Mouse (Mus musculus): ENCODE results near the gene Ube2v1. TPM values are rescaled to one million over a fixed set of nuclear protein-coding genes. Genes with fewer than 3 reads are reported as not detected.
A peak's percentile ranks its signal among the peaks of the same experiment; 100 is the strongest.

The Ube2v1 gene
- polyA plus RNA-seq, 1 experiment from 2014 or later = 218 TPM

DNA sequence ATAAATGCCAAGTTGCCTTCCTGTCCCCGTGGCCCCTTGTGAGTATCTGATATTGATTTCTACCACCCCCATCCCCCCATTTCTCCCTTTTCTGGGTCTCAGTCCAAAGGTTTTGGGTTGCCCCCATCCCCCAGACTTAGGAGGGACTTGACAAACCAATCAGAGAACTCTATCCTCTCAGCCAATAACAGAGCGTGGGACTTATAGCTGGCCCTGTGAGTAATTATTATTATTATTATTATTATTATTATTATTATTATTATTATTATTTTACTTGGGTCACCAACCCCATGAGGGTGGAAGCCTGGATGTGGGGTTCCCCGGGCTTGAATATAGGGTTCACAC, 66.6 kb downstream of the Ube2v1 start:
- 60% methylated on average over 3 of the region's 3 CpGs for WGBS
- no peaks in the 10 kb centered on the region for H3K9me3 ChIP-seq (replicated peaks; ENCODE audit: control insufficient read depth, low read length)
- H3K4me1 ChIP-seq (ENCODE audit: control insufficient read depth, insufficient read depth, low read length) = peaks cover 26% of the 10 kb centered on the region
- ATAC-seq (replicated peaks; ENCODE audit: extremely low read depth, insufficient read depth, low FRiP score) = no peak
- no peaks in the 10 kb centered on the region for H3K36me3 ChIP-seq (ENCODE audit: control insufficient read depth, insufficient read depth)
- peak overlapping the region; percentile 50 for H3K4me2 ChIP-seq (ENCODE audit: low read depth, low read length)
- H3K9ac ChIP-seq (ENCODE audit: low read length) = 0 out of 2 replicates have a peak overlapping the region, but pooled peaks have one; percentile 56
- H3K27me3 ChIP-seq (ENCODE audit: control insufficient read depth, insufficient read depth, low read length) = peaks cover under 1% of the 10 kb centered on the region; the same call in 1 of the 2 replicates
- H3K4me3 ChIP-seq (ENCODE audit: low read length) = no peak overlapping the region
- peak overlapping the region; percentile 80 for H3K27ac ChIP-seq (ENCODE audit: low read length)

DNA sequence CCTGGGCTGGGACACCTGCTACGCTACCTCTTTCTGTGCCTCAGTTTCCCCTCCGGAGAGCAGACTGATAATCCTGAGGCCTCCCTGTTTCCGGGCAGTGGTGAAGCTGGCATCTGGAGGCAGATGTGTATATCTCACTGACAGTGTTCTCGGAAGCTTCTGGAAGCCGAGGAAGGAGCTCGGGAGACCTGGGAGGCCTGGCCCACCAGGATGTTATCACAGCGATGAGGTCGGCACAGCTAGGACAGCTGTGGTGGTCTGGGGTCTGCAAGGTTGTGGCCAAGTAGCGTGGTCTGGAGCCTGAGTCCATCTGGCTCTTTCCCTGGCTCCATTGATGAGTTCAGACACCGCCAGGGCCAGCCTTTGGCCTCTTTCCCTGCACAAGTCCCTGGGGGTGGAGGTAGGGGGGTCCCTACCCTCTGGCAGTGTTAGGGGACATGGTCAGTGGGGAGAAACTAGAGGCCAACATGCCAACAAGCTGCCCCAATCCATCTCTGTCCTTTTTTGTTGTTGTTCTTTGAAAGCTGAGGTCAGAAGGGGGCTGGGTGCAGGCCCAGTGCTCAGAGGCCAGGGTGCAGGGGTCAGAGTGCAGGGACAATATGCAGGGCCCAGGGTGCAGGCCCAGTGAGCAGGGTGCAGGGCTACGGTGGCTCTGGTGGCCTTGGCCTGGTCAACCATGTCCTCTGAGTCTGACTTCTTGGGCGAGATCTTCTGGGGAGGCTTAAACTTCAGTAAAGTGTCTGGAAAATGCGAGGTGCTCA, 67.2 kb downstream of the Ube2v1 start:
- H3K4me2 ChIP-seq (ENCODE audit: low read depth, low read length) = no peak overlapping the region
- no peak overlapping the region for H3K9ac ChIP-seq (ENCODE audit: low read length)
- H3K36me3 ChIP-seq (ENCODE audit: control insufficient read depth, insufficient read depth) = no peaks in the 10 kb centered on the region
- H3K9me3 ChIP-seq (replicated peaks; ENCODE audit: control insufficient read depth, low read length) = no peaks in the 10 kb centered on the region
- no peak overlapping the region for H3K4me3 ChIP-seq (ENCODE audit: low read length)
- H3K4me1 ChIP-seq (ENCODE audit: control insufficient read depth, insufficient read depth, low read length) = peaks cover 21% of the 10 kb centered on the region
- H3K27me3 ChIP-seq (ENCODE audit: control insufficient read depth, insufficient read depth, low read length) = peaks cover 5% of the 10 kb centered on the region
- H3K27ac ChIP-seq (ENCODE audit: low read length) = peak overlapping the region; percentile 37; the same call in 1 of the 2 replicates
- 70% methylated on average over 13 of the region's 13 CpGs for WGBS
- no peak for ATAC-seq (replicated peaks; ENCODE audit: extremely low read depth, insufficient read depth, low FRiP score)

- Histone ChIP-seq H3K9me3 (replicated peaks; ENCODE audit: control insufficient read depth, low read length) (no peaks in the 10 kb centered on the region), H3K4me1 (ENCODE audit: control insufficient read depth, insufficient read depth, low read length) (peaks cover 25% of the 10 kb centered on the region), H3K4me3 (ENCODE audit: low read length) (no peak overlapping the region), H3K36me3 (ENCODE audit: control insufficient read depth, insufficient read depth) (no peaks in the 10 kb centered on the region), H3K27ac (ENCODE audit: low read length) (no peak overlapping the region), H3K9ac (ENCODE audit: low read length) (no peak overlapping the region), H3K4me2 (ENCODE audit: low read depth, low read length) (no peak overlapping the region), H3K27me3 (ENCODE audit: control insufficient read depth, insufficient read depth, low read length) (peaks cover 5% of the 10 kb centered on the region)
- WGBS = 49% methylated on average over 12 of the region's 12 CpGs
- ATAC-seq (replicated peaks; ENCODE audit: extremely low read depth, insufficient read depth, low FRiP score) = no peak
These were observed 68.2 kb downstream of the Ube2v1 start for GRCm38 (mm10) chr2:167563703-167564102.

DNA sequence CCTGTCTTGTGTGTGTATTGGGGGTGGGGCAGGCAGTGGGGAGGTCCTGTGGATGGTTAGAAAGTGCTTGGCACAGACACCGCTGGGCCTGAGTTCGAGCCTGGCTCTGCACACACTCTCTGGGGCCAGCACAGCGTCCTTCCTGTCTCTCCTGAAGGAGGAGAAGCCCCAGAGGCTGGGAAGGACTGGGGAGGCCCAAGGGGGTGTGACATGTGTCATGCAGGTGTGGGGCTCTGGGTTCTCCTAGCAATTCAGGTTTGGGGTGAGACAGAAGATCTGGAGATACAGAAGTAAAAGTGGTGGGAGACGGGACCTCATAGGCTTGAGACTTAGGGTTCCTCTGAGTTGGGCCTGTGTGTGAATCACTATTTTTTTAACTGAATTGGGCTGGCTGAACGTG, 68.9 kb downstream of the Ube2v1 start:
- 82% methylated on average over 5 of the region's 5 CpGs for WGBS
- Histone ChIP-seq H3K4me1 (ENCODE audit: control insufficient read depth, insufficient read depth, low read length) (peaks cover 25% of the 10 kb centered on the region), H3K27ac (ENCODE audit: low read length) (no peak overlapping the region), H3K9ac (ENCODE audit: low read length) (no peak overlapping the region), H3K36me3 (ENCODE audit: control insufficient read depth, insufficient read depth) (no peaks in the 10 kb centered on the region), H3K27me3 (ENCODE audit: control insufficient read depth, insufficient read depth, low read length) (peaks cover 5% of the 10 kb centered on the region), H3K4me2 (ENCODE audit: low read depth, low read length) (no peak overlapping the region), H3K4me3 (ENCODE audit: low read length) (no peak overlapping the region), H3K9me3 (replicated peaks; ENCODE audit: control insufficient read depth, low read length) (no peaks in the 10 kb centered on the region)
- ATAC-seq (replicated peaks; ENCODE audit: extremely low read depth, insufficient read depth, low FRiP score) = no peak

- Histone ChIP-seq H3K27me3 (ENCODE audit: control insufficient read depth, insufficient read depth, low read length) (peaks cover 5% of the 10 kb centered on the region), H3K4me2 (ENCODE audit: low read depth, low read length) (no peak overlapping the region), H3K4me1 (ENCODE audit: control insufficient read depth, insufficient read depth, low read length) (peaks cover 25% of the 10 kb centered on the region), H3K9ac (ENCODE audit: low read length) (no peak overlapping the region), H3K36me3 (ENCODE audit: control insufficient read depth, insufficient read depth) (no peaks in the 10 kb centered on the region), H3K9me3 (replicated peaks; ENCODE audit: control insufficient read depth, low read length) (no peaks in the 10 kb centered on the region), H3K4me3 (ENCODE audit: low read length) (no peak overlapping the region), H3K27ac (ENCODE audit: low read length) (no peak overlapping the region; the same call in 1 of the 2 replicates)
- WGBS = 28% methylated on average over 8 of the region's 8 CpGs
- peak; percentile 52 for ATAC-seq (replicated peaks; ENCODE audit: extremely low read depth, insufficient read depth, low FRiP score)
These were observed 69.8 kb downstream of the Ube2v1 start for GRCm38 (mm10) chr2:167562101-167562500.

- H3K27me3 ChIP-seq (ENCODE audit: control insufficient read depth, insufficient read depth, low read length) = peaks cover 5% of the 10 kb centered on the region
- no peak for ATAC-seq (replicated peaks; ENCODE audit: extremely low read depth, insufficient read depth, low FRiP score)
- 16% methylated on average over 27 of the region's 27 CpGs for WGBS
These were observed 72.5 kb downstream of the Ube2v1 start for GRCm38 (mm10) chr2:167559413-167559812.

More at GRCm38 (mm10) chr2:167559413-167559812, 72.5 kb downstream of the Ube2v1 start:
- H3K4me1 ChIP-seq (ENCODE audit: control insufficient read depth, insufficient read depth, low read length) = peaks cover 22% of the 10 kb centered on the region
- peaks cover 2% of the 10 kb centered on the region for H3K9me3 ChIP-seq (replicated peaks; ENCODE audit: control insufficient read depth, low read length)
- H3K9ac ChIP-seq (ENCODE audit: low read length) = peak overlapping the region; percentile 68
- H3K27ac ChIP-seq (ENCODE audit: low read length) = no peak overlapping the region
- peak overlapping the region; percentile 57 for H3K4me2 ChIP-seq (ENCODE audit: low read depth, low read length)
- H3K36me3 ChIP-seq (ENCODE audit: control insufficient read depth, insufficient read depth) = no peaks in the 10 kb centered on the region
- peak overlapping the region; percentile 31 for H3K4me3 ChIP-seq (ENCODE audit: low read length)

Small RNA genes lying within 50 kb of the gene (microRNA-seq; reads per million reads assigned to microRNA genes)
- not detected for gene Gm22355

Other genes with a start within 250 kb of the Ube2v1 start
- gene Slc9a8, start 210.4 kb downstream of the Ube2v1 start, polyA plus RNA-seq (2015; fragmentation: Nextera tagmentation; extraction: Ambion mirVana) = 19.1 and 20.1 TPM in 2 replicates
- 78.5 and 79.0 TPM in 2 replicates for gene Rnf114, start 139.4 kb downstream of the Ube2v1 start, polyA plus RNA-seq (2015; fragmentation: Nextera tagmentation; extraction: Ambion mirVana)
- 13.4 and 15.8 TPM in 2 replicates for gene Spata2, start 139.2 kb downstream of the Ube2v1 start, polyA plus RNA-seq (2015; fragmentation: Nextera tagmentation; extraction: Ambion mirVana)
- gene Snai1, start 93.9 kb downstream of the Ube2v1 start, polyA plus RNA-seq (2015; fragmentation: Nextera tagmentation; extraction: Ambion mirVana) = 12.5 and 20.6 TPM in 2 replicates
- 2.2 and 3.0 TPM in 2 replicates for gene Gm20431, start 29.4 kb upstream of the Ube2v1 start, polyA plus RNA-seq (2015; fragmentation: Nextera tagmentation; extraction: Ambion mirVana)
- gene Cebpb, start 56.8 kb upstream of the Ube2v1 start, polyA plus RNA-seq (2015; fragmentation: Nextera tagmentation; extraction: Ambion mirVana) = 0.51 and 4.9 TPM in 2 replicates
- 44.5 and 44.9 TPM in 2 replicates for gene Tmem189, start 57.7 kb upstream of the Ube2v1 start, polyA plus RNA-seq (2015; fragmentation: Nextera tagmentation; extraction: Ambion mirVana)

Measured in heart, embryonic 16.5 days (tissue).